Mouse (Mus musculus): ENCODE measurements around the gene Tap1. TPM values are rescaled to one million over a fixed set of nuclear protein-coding genes. Genes with fewer than 3 reads are reported as not detected.

Gene Tap1
- total RNA-seq, 2 experiments from 2014 or later, result 45.4 to 89.7 TPM

DNA sequence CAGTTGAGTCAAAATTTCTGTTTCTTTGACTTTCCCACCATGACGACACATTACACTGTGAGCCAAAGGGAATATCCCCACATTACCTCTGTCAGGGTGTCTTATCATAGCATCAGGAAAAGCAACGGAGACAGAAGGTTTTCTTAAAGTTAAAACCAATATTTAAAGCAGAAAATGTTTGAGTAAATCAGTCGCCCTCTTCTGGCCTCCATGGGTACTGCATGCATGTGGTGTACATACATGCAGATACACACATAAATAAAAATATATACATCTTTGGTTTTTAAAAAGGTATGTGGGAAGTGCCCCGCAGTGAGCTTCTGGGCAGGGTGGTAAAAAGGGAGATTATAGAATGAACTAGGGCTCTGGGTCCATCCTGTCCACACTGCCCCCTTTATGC is 10.2 kb upstream of the Tap1 start:
- ATAC-seq (replicated peaks; ENCODE audit: poor library complexity, severe bottlenecking), result no peak

DNA sequence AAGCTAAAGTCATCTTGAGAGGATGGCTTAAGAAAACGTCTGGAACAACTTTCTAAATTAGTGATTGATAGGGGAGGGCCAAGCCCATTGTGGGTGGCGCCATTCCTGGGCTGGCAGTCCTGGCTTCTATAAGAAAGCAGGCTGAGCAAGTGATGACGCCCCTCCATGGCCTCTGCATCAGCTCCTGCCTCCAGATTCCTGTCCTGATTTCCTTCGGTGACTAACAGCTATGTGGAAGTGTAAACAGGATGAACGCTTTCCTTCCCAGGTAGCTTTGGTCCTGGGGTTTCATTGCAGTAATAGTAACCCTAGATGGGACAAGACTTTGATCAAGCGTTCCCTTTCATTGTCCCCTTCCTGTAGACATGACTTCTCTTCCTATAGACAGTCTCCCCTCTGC is 8.3 kb upstream of the Tap1 start:
- ATAC-seq (replicated peaks; ENCODE audit: poor library complexity, severe bottlenecking), result no peak

DNA sequence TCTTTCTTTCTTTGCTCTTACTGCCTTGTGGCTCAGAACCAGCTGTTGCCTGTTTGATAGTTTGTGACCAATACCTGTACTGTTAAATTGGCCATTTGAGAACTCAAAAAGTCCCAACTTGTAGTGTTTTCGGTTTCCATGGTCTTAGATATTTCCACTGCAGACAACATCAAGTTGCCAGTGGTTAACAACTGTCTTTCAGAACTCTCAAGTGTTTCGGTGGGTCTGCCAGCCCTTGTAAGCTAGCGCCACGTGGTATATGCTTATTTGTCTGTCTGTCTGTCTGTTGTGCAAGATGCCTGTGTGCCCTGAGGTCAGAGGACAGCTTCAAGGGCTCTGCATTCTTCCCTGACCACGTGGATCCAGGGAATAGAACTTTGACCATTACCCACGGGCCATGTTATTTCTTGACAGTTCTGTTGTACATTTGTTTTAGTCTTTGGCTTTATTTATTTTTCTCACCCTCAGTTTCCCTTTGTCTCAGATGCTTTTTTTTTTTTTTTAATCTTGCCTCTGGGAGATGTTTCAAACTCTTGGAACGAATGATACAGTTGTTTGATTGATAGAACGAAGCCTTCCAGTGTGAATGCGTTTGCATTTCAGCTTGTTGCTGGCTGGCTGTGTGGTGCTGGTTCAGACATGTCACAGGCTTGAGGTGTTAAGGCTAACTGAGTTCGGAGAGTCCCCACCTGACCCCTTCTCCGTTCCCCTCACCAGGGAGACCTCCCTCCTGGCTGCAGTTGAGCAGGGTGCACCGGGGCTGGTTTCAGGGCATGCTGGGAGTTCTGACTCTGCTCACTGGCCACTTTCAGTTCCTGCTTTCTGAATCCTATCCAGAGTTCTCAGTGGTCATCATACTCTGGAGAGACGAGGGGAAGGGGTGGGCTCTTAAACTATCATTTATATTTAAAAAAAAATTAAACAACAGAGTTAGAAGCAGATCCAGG is 7.2 kb upstream of the Tap1 start:
- ATAC-seq (replicated peaks; ENCODE audit: poor library complexity, severe bottlenecking), result peak; percentile 87

DNA sequence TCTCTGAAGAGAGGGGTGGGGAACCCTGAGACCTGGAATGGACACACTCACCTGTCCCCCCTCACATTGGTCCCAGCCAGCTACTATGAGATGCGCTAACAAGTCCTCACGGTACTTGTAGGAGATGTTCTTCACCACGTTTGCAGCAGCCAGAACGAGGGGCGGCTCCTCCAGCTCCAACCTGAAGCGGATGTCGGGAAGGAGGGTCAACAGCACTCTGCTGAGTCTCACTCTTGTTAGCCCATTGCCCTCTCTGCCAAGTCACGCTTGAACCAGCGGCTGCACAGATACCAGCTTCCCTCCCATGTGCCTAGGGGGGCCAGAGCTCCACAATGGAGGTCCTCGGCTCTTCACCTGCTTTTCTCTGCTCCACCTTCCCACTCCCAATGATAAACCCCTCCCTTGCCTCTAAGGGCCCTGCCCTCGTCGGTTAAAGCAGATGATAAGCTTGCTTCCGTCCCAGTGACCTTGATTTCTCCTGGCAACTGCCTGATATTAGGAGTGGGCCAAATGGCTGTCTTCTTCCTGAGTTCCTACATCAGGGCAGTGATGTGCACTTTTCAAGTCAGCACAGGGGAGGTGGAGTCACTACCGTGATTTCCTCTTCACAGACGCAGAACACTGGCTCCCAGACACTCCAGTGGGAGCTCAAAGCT is 3.7 kb upstream of the Tap1 start:
- no peak for ATAC-seq (replicated peaks; ENCODE audit: poor library complexity, severe bottlenecking)

DNA sequence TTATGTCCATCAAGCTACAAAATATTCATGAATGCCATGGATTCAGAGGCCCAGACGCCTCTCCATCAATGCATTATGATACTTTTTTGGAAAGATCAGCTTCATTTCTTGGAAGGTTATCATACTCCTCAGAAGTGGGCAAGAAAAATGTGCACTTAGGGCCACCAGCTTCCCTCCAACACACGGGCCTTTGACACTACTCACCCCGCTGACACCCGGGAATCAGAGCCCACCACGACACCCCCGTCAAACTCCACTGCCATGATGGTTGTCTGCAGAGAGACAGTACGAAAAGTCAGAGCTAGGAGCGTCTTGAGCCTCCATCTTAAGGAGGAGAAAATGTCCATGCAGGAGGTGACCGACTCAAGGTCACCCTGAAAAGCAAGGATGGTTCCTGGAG is 1.8 kb upstream of the Tap1 start:
- ATAC-seq (replicated peaks; ENCODE audit: poor library complexity, severe bottlenecking), result no peak

DNA sequence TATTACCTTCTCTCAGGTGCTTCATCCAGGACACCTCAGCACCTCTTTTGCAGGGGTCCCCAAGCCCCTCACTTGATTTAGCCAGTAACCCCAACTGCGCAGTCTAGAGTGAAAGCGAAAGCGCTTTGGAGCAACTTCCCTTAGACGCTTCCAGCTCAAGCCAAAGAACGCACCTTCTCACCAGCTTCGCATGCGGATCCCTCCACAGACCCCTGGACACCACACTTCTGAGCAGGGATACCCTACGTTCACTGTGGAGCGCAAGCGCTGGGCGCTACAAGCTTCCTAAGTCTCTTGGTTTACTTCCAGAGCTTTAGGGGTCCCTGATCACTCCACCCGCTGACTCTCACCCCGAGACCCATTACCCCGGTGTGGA is 480 bp upstream of the Tap1 start:
- ATAC-seq (replicated peaks; ENCODE audit: poor library complexity, severe bottlenecking), result peak; percentile 32

DNA sequence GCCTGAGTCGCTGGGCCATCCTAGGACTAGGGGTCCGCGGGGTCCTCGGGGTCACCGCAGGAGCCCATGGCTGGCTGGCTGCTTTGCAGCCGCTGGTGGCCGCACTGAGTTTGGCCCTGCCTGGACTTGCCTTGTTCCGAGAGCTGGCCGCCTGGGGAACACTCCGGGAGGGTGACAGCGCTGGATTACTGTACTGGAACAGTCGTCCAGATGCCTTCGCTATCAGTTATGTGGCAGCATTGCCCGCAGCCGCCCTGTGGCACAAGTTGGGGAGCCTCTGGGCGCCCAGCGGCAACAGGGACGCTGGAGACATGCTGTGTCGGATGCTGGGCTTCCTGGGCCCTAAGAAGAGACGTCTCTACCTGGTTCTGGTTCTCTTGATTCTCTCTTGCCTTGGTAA is 657 bp downstream of the Tap1 start:
- ATAC-seq (replicated peaks; ENCODE audit: poor library complexity, severe bottlenecking), result no peak

DNA sequence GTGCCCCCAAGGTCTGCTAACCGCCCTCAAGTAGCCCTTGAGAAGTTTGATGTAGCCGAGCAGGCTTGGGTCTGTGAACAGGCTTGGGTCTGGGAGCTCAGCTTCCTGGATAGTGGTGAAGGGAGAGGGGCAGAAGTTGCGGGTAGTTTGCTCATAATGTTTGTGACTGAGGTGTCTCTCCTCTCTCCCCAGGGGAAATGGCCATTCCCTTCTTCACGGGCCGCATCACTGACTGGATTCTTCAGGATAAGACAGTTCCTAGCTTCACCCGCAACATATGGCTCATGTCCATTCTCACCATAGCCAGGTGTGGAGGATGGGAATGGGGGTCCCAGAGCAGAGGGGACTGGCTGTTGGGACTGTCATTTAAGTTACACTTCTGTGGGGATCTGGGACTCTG is 1.6 kb downstream of the Tap1 start:
- no peak for ATAC-seq (replicated peaks; ENCODE audit: poor library complexity, severe bottlenecking)

DNA sequence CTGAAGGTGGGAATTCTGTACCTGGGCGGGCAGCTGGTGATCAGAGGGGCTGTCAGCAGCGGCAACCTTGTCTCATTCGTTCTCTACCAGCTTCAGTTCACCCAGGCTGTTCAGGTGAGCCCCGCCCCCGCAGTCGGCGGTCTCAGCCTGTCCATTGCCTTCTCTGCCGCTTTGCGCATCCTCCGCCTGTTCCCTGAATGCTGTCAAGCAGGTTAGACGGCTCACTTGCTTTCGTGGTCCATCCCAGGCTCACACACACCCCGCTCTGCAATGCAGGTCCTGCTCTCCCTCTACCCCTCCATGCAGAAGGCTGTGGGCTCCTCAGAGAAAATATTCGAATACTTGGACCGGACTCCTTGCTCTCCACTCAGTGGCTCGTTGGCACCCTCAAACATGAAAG is 5.5 kb downstream of the Tap1 start:
- ATAC-seq (replicated peaks; ENCODE audit: poor library complexity, severe bottlenecking), result no peak

DNA sequence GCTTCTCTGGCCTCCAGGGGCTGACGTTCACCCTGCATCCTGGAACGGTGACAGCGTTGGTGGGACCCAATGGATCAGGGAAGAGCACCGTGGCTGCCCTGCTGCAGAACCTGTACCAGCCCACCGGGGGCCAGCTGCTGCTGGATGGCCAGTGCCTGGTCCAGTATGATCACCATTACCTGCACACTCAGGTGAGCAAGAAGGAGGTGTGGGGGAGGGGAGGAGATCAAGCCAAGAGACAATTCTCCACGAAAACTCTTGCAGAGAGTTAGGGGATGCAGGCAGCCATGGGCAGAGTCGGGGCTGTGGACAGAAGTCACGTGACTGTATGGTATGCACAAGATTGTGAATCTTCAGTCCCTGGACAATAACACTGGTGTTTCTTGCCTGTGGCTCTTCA is 6.1 kb downstream of the Tap1 start:
- ATAC-seq (replicated peaks; ENCODE audit: poor library complexity, severe bottlenecking), result no peak

DNA sequence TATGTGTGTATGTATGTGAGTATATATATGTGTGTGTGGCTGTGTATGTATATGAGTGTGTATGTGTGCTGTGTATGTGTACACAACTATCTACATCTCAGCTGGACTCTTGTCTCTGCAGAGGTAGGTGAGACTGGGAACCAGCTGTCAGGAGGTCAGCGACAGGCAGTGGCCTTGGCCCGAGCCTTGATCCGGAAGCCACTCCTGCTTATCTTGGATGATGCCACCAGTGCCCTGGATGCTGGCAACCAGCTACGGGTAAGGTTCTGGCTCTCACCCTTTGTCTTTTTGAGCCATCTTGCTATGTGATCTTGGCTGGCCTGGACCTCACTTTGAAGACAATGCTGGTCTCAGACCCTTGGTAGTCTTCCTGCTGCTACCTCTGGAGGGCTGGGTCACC is 7.4 kb downstream of the Tap1 start:
- ATAC-seq (replicated peaks; ENCODE audit: poor library complexity, severe bottlenecking), result no peak

DNA sequence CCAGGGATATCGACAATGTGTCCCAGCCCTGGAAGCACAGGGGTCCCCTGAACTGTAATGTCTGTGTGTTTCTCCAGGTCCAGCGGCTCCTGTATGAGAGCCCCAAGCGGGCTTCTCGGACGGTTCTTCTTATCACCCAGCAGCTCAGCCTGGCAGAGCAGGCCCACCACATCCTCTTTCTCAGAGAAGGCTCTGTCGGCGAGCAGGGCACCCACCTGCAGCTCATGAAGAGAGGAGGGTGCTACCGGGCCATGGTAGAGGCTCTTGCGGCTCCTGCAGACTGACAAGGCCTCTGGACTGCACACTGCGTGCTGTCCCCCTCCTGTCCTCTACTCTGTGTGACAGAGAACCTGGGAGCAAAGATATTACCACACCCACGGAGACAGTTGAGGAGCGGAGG is 9.1 kb downstream of the Tap1 start:
- ATAC-seq (replicated peaks; ENCODE audit: poor library complexity, severe bottlenecking), result peak; percentile 62

DNA sequence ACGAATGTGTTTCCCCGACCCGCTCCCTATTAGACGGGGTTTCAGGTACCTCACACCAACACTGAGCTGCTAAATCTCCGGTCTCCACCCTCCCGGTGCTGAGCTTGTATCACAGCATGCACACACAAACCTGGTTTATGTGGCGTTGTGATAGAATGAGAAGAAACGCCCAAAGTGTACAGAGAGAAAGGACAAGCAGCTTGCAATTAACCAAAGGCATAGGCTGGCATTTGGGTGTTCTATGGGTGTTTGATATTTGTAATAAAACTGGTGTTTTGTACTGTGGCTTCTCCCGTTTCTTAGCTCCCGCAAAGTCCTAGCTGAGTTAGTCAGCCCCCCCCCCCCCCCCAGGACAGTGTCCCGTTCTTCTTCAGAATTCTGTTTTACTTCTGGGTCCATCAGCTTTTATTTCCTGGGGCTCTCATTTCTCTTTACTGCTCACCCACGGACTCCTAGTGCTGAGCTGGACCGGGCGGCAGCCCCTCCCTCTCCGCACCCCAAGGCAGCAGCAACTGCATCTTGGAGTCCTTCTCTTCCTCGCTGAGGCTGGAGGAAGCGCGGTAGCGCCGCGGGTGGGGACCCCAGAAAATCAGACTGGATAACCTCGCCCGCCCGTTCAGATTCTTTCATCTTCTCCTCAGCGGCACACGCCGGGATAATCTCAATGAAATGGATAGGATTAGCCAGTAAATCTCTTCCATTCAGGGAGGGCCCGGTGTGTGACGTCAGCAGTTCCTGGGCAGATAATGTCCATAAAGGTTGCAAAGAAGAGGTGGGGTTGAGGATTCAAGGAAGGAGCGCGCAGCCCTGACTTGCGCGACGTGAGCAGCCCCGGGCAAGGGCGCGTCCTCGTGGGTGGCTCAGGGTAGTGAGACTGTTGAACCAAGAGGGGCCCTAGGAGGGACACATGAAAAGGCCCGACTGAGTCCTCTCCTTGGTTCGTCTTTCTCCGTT is 9.9 kb downstream of the Tap1 start, which contains the start of gene Psmb8:
Gene Psmb8 (plus strand): TSS at position 781 of the 954 bp plus-strand sequence.
- peak; percentile 77 for ATAC-seq (replicated peaks; ENCODE audit: poor library complexity, severe bottlenecking)

DNA sequence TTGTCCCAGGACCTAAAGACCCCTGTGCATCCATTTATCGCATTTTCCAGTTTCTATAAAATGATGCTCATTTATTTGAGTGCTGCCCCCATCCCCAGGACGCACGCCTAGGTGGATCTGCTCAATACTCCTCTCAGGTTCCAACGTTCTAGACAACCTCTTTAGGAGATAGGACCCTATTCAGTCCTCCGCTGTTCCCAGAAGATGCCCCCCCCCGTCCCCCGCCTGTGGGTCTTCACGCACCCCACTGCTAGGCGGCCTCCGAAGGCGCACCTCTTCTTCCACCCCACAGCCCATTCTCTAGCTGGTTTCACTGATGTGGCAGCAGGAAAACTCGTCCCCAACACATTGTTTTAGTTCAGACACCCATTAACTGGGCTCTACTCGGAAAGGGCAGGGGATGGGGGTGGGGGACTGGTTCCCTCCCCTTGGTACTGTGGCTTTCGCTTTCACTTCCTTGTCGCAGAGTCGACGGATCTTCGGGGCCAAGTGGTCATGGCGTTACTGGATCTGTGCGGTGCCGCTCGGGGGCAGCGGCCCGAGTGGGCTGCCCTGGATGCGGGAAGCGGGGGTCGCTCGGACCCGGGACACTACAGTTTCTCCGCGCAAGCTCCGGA is 10.7 kb downstream of the Tap1 start:
- ATAC-seq (replicated peaks; ENCODE audit: poor library complexity, severe bottlenecking), result peak; percentile 67

DNA sequence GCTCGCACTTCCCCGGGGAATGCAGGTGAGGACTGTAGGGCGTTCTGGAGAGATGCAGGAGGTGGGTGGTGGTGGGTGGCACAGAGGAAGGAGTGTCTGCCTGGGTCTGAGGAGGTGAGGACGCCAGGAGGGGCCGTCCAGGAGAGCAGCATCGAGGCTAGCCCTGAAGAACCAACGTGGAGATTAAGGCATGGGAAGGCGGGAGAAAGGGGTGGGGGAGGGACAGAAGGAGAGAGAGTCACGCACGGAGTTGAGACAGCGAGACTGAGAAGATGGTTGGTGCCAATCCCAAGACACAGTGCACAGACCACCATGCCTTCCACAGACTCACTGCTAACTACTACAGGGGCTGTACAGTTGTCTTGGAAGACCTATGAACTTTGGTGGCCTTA is 11.2 kb downstream of the Tap1 start:
- 0 out of 2 replicates have a peak, but pooled peaks have one; percentile 5 for ATAC-seq (replicated peaks; ENCODE audit: poor library complexity, severe bottlenecking)

DNA sequence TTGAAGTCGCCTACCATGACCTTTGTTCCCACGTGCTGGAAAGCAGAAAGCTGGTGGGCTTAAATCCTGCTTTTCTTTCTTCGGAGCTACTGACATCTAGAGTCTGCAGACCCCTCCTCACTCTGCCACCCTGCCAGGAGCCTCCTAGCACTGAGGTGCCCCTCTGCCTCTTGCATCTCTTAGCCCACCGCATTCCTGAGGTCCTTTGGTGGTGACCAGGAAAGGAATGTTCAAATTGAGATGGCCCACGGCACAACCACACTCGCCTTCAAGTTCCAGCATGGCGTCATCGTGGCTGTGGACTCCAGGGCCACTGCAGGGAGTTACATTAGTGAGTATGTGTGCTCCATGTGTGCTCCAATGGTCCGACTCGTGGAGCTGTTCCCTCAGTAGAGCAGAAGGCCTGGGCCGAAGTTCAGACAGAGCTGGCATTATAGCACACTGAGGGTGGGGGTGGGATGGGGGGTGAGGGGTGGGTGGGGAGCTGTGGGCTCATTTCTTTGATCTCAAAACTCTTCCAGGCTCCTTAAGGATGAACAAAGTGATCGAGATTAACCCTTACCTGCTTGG is 11.8 kb downstream of the Tap1 start:
- ATAC-seq (replicated peaks; ENCODE audit: poor library complexity, severe bottlenecking), result no peak

DNA sequence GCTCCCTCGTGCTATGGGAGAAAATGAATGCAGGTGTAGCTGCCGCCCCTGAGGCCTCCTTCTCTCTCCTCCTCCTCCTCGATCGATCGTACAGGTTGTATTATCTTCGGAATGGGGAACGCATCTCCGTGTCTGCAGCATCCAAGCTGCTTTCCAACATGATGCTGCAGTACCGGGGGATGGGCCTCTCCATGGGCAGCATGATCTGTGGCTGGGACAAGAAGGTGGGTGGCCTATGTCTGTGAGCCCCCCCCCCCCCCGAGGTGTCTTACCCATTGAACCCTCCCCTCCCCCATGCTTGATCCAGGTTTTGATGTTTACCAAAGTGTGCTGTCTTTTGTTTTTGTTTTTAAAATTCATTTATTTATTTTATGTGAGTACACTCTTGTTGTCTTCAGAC is 12.7 kb downstream of the Tap1 start:
- ATAC-seq (replicated peaks; ENCODE audit: poor library complexity, severe bottlenecking), result no peak

DNA sequence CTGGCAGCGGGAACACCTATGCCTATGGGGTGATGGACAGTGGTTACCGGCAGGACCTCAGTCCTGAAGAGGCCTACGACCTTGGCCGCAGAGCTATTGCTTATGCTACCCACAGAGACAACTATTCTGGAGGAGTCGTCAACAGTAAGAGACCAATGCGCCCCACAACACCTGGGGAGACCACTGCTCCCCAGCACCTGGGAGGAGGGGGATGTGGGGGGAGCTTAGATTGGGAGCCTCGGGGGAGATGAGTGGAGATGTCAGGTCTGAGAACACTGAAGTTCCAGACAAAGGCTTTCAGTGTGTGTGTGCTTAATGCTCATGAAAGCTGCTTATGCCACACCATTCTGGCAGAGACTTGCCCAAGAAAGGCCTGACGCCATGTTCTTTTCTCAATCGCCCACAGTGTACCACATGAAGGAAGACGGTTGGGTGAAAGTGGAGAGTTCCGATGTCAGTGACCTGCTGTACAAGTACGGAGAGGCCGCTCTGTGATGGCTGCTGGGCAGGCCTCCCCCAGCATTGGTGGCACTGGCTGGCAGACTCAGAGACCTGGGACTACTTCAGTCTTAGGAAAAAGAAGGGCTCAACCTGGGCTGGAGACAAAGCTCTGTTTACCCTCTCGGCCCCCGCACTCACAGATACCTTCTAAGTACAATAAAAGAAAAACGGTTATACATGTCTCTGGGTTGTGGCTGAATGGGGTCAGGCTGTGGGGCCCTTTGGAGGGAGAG is 13.6 kb downstream of the Tap1 start:
- ATAC-seq (replicated peaks; ENCODE audit: poor library complexity, severe bottlenecking), result no peak

DNA sequence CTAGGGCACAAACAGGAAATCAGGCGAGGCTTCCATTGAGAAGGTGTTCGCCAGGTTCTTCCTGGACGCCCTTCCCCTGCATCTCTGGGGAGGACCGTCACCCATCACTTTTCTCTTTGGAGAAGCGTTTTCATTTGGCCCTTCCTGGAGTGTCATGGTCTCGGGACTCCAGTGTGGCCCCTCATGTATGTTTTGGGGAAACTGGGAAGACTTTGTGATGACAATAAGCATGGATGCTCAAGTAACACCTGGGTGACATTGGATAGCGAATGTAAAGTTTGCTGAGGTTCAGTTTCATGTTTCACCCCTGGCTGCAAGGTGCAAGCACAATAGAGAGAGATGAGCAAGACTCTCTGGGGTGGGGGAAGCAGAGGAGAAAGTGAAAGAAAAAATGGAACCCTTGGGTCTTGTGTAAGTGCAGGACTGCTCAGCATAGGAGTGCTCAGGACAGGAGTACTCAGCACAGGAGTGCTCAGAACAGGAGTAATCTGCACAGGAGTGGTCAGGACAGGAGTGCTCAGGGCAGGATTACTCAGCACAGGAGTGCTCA is 14.2 kb downstream of the Tap1 start:
- no peak for ATAC-seq (replicated peaks; ENCODE audit: poor library complexity, severe bottlenecking)

All from granulocyte monocyte progenitor cell, adult 5-6 weeks (primary cell).